Mouse (Mus musculus): Measurements from ENCODE around the gene Rps6kb1.
"Not testable (repeated sequence)": the region's sequence is repeated elsewhere in the genome, so short reads cannot be mapped to it uniquely, and the experiment has no call there.

Gene Rps6kb1

DNA sequence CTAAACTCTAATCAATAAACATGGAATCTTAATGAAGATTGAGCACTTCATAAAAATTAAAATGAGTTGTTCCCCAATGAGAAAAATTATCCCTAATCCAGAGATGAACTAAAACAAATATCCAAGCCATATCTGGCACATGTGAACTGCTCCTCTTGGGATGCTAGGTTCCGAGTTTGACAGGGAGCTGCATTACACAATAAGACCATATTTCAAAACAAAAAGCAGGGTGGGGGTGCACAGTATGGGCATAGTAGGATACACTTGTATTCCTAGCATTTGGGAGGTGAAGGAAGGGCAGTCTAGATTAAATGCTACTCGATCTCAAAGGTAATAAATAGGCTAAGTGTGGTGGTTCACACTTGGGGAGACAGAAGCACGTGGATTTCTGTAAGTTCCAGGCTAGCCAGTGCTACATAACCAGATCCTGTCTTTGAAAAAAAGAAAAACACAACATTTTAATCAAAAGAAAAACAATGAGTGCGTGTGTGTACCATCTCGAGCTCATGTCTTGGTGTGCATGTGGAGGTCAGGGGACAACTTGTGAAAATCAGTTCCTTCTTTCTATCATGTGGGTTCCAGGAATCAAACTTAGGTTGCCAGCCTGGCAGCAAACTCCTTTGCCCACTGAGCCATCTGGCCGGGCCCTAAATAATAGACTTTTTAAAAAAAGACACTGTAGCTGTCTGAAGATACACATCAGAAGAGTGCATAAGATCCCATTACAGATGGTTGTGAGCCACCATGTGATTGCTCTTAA lies 4.7 kb downstream of the Rps6kb1 start:
- DNase-seq: no peak

DNA sequence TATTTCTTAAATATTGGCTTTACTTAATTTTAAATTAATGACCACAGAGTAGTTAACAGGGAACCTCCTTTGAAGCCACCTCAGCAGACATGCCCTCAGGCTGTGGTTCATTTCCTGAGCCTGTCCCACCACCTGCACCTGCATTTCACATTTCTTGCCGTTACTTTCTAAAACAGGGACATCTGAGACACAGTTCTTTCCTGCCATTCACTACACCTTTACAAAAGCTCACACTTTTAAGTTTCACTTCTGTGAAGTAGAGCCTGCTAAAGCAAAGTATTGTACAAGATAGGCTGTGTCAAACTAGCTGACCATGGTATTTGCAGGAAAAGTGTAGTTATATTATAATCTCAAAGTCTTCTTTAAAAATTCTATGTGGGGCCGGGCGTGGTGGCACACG lies 5.8 kb downstream of the Rps6kb1 start:
- no peak for DNase-seq

DNA sequence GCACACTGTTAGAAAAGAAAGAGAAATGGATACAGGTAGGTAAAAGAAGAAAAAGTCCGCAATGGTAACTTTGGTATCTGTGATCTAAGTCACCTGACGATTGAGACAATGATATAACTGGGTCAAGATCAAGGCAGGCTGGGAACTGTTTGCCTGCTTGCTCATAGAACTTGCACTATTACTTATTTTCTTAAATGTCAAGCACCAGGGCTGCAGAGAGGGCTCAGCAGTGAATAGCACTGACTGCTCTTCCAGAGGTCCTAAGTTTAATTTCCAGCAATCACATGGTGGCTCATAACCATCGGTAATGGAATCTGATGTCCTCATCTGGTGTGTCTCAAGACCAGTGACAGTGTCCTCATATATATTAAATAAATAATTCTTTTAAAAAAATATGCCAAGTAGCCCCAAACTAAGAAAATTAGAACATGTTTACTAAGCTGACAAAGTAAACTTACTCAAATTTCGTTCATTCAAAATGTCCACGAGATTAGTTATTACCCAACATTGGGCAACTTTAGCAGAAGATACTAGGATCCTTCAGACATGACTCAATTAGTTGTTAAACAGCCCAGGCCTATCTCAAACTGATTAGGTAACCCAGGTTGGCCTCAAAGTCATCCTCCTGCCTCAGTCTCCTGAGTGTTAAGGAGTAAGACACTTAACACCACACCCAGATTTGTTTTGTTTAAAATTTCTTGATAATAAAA lies 10.2 kb downstream of the Rps6kb1 start:
- no peak for DNase-seq

DNA sequence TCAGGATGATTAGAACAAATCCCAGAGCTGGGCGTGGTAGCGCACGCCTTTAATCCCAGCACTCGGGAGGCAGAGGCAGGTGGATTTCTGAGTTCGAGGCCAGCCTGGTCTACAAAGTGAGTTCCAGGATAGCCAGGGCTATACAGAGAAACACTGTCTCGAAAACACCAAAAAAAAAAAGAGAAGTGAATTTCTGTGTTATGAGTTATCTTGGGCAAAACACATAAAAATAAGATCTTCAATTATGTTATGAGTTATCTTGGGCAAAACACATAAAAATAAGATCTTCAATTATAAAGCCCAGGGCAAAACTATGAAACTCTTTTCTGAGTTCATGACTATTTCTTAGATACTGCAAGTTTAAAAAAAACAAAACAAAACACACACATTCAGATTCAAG lies 11.3 kb downstream of the Rps6kb1 start:
- not testable (repeated sequence) for DNase-seq

DNA sequence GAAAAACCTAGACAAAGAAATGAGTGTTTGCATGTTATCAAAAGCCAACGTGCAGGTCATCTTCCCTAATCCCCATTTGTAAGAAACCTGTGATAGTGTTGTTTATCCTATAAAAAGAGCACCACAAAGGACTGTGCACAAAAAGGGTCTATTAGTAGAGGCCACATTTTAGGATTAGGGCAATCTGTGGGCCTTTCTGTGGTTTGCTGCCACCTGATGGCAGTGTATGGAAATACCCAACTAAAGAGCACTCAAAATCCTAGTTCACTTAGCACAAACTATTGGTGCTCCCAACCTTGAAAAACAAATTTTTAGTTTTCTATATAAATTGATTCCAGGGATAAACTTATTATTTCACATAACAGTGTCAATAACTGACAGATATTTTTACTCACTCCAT lies 11.8 kb downstream of the Rps6kb1 start:
- DNase-seq: peak; percentile 34

DNA sequence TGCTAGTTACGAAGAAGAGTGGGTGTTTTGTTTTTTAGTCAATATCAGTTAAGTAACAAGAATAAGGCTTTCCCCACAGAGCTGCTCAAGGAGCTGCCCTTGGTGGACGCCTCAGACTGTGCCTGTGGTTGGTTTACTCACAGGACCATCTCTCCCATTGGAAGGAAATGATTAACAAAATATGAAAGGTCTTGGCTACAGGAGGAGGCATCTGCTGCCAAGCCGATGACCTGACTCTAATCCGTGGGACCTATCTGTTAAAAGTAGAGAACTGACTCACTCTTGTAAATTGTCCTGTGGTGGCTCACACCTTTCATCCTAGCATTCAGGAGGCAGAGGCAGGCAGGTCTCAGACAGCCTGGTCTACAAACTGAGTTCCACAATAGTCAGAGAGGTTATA lies 17.1 kb downstream of the Rps6kb1 start:
- no peak for DNase-seq

DNA sequence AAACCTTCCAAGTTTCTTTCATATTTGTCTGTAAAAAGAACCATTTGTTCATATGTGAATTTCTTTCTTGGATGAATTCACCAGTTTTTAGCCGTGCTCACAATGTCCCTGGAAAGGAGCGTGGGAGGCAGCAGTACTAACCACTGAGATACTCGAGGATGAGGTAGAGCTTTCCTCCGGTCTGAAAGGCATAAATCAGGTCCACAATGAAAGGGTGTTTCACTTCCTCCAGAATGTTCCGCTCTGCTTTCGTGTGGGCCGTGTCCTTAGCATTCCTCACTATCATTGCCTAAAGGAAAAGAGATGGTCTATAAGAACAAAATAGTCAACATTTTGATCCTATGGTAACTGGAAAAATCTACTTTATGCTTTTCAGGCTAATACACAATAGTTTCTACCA lies 24.9 kb downstream of the Rps6kb1 start:
- no peak for DNase-seq

DNA sequence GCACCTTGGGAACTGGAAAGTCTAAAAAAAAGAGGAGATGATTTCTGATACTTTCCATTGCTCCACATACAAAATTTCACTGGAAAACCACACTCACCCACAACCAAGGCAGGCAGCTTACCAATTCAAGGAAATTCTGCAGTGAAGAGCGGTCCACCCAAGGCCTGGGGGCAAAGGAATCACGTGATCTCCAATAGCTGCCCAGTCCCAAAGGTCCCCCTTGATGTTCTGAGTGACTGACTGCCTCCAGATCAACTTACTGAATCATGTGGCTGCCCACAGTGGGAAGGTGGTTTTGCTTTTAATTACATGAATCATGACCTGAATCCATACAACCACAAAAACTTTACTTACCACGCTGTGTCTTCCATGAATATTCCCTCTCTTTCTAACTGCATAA lies 27.4 kb downstream of the Rps6kb1 start:
- no peak for DNase-seq

DNA sequence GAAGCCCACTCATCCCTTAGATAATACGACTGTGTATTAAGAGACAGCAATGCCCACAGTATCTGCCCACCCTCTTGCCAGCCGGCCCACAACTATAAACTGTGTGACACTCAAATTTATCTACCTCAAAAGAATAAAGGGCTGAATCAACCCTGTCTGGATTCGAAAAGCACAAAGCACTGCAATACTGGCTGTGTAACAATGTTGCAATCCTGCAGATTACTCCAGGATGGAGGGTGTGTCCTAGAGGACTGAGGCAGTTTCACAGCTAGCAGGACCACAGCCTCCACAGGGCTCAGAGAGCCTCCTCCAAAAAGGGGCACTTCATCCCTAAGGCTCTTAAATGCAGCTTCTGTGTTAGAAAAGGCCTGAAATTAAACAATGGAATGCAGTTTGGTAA lies 28.0 kb downstream of the Rps6kb1 start:
- no peak for DNase-seq

DNA sequence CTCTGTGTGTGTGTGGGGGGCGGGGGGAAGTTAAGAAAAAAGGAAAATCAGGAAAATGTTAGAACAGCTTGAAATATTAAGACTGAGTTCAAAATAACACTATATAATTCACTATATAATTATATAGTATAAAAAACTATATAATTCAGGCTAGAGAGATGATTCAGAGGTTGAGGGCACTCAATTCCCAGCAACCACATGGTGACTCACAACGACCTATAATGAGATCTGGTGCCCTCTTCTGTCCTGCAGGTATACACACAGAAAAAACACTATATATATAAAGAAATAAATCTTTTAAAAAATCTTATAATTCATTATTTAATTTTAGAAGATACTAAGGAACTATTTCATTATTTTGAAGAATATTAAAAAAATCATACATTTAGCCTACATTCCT lies 36.6 kb downstream of the Rps6kb1 start:
- no peak for DNase-seq

DNA sequence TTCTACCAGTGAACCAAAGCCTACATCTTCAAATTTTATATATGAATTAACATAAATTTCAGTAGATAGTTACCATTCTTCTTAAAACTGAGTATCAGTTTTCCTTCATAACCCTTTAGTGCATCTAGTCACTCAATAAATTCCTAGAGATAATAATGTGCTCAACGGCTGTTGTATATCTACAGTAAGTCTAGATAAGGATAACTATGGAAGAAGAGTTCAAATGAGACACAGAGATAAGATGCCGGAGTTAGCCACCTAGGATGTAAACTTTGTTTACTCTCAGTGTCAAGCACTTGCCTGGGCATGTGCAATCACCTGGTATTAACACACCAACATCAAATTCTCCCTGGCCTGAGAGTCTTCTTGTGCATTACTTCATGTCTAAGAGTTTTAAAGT lies 37.3 kb downstream of the Rps6kb1 start:
- DNase-seq: no peak

DNA sequence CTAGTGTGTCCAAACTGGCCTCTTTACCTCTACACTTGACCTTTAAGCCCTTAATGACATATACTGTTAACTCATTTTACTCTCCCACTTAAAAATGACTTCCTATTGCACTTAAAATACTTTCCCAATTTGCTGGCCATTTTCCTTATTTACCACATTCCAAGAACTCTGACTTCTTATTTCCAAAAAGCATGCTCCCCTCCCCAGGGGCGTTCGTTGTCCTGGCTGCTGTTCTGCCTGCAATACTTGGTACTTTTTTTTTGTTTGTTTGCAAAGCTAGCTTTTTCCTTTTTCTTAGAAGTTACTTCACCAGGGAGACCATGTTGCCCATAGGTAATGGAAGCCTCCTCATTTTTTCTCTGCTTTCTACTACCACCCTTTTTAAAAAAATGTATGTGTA lies 41.5 kb downstream of the Rps6kb1 start:
- DNase-seq: no peak

DNA sequence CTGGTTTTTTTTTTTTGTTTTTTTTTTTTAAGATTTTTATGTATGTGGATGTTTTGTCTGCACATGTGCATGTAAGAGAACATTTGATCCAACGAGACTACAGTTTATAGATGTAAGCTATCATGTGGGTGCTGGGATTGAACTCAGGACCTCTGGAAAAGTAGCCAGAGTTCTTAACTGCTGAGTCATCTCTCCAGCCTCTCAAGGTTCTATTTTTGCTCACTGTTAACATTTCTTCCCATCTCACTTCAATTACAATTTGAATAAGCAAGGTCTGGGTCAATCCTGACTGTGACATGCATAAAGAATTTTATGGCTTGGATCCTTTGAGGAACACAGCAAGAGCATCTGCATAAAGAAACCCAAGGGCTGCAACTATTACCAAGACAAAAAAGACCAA lies 43.8 kb downstream of the Rps6kb1 start:
- no peak for DNase-seq

DNA sequence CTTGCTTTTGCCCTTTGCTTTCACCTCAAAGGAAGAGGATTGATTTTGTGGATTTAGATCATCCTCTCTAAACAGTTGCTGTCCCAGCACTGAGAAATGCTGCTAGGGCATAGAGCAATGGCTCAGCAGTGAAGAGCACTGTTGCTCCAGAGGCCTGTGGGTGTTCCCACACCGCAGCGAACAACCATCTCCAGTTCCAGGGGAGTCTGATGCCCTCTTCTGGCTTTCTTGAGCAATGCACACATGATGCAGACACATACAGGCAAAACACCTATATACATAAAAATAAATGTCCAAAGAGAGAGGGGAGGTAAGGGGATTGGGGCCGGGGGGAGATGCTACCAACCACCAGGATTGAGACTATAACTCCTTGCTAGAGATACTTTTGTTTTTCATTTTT lies 46.7 kb downstream of the Rps6kb1 start:
- no peak for DNase-seq

DNA sequence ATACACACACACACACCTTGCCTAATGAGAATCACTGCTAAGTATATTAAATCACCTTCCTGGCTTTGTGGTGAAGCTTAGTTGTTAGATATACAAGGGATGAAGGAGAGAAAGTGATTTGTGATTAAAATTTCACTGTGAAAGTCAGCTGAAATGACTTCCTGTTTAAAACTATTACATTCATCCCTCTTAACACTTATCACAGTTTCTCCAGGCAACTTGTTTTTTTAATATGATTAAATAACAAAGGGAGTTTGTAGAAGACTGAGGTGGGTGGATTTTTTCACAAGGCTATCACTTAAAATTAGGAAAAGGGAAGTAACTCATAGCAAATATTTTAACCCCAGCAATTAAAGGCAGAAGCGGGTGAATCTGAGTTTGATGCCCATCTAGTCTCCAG lies 47.2 kb downstream of the Rps6kb1 start:
- no peak for DNase-seq

DNA sequence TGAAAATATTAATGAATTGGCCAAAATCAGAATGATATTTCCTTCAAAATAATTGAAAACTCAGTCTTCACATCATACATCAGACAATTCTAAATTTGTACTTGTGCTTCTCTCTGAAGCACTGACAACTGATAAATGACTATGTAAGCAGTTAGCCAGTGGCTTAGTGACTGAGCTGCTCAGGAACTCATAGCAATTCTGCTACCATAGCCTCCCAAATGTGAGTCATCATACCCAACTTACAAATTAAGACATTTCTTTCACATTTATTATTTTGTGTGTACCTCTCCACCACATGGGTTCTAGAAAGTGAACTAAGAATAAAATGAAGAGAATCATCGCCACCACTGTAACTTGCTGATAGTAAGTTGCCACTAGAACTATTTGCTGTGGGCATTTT lies 53.8 kb downstream of the Rps6kb1 start:
- DNase-seq: no peak

DNA sequence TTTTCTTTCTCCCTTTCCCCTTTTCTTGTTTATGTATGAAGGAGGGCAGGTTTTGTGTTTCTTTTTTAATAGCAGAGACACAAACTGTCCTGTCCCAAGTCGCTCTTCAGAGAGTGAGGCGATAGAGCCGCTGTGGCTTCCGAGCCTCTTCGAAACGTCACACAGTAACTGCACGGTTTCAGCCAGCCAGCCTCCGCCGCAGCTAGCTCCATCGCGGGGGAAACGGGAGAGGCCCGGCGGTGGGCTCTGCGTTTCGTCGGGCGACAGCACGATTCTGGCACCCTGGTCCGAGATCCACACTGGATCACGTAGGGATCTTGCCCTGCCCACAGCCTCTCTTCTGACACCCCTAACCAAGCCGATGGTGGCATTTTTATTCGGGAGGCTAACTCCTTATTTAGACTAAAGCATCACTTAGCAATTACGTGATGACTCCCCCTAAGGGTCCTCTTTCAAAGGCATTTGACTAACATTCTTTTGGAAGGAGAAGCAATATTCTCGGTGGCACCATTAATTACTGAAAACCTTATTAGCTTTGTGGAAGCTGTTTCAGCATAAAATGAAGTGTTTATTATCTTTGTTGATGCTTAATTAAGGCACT lies 59.6 kb downstream of the Rps6kb1 start:
- peak; percentile 47 for DNase-seq

DNA sequence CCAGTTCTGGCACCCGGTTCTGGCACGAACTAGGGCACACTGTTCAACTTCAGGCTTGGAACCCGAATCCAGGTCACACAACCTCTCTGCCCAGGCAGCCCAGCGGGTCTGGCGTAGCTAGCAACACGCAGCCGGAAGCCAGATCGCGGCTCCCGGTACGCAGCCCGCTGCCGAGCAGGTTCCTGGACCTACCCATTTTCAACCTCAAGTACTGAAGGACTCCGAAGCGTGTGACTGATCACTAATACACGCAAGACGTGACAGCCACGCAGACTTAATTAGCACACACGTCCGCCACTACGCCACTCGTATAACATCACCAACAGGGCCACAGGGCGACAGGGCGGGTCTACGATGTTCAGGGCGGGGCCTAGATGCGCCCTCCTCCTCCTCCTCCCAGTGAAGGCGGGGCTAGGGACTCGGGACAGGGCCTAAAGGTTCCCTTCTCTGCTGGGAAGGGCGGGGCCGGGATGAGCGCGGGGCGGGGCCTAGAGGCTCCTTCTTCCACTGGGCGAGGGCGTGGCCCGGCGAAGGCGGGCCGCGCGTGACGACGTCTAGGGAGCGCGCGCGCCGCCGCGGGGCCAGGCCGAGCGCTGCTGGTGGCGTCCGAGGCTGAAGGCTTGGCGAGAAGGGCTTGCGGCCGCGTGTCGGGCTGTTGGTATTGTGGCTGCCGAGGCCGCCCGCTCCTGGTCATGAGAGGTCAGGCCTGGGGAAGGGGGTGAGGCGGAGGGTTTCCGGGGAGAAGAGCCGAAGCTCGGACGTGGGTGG lies 60.3 kb downstream of the Rps6kb1 start, which contains the start of gene Rnft1:
Gene Rnft1 (plus strand): TSS at position 557 of the 768 bp plus-strand sequence.
- DNase-seq: peak; percentile 99

DNA sequence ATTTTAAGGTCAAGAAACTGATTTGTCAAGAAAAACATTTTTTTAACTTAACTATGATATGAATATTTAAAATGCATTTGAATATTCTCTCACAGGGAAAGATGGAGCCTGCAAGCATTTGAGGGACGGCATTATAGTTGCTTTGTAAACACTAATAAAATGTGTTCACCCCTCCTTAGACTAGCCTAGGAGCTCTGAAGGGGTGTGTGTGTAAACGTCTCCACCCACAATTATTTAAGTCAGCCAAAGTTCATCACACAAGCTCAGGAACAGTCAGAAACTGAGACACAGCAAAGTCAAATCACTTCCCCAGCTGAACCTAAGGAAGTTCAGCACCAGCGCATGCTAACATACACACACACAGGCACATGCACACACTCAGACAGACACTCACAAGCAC lies 71.0 kb downstream of the Rps6kb1 start:
- DNase-seq: no peak

DNA sequence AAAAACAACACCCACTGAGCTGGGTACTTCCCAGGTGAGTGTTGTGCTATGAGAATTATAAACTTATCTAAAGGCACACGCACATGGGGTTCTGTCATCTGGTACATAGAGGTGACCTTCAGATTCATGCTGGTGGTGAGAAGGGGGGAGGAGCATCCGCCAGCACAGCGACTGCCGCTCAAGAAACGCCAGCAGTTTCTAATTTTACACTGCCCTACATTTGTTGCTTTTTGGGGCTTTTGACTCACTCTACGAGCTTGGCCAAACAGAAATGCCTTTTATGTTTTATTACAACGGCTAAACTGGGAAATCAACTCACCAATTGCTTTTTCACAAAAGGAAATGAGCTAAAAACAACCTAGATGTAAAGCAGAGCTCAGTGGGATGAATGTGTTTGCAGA lies 71.8 kb downstream of the Rps6kb1 start:
- no peak for DNase-seq

DNA sequence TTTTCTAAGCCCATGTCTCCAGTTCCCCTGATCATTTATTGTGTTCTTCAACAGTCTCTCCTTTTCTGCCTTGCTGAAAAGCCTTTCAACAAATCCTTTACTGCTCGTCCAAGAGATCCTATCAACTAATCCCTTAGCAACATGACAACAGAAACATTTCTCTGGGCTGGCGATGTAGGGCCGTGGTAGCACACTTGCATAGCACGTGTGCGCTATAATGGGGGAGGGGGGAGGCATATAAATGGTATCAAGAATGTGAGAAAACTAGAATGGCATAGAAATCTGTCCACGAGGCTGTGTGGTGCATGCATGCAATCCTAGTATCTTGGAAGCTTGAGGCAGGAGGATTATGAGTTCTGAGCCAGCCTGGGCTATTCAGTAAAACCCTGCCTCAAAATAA lies 72.8 kb downstream of the Rps6kb1 start:
- DNase-seq: no peak

DNA sequence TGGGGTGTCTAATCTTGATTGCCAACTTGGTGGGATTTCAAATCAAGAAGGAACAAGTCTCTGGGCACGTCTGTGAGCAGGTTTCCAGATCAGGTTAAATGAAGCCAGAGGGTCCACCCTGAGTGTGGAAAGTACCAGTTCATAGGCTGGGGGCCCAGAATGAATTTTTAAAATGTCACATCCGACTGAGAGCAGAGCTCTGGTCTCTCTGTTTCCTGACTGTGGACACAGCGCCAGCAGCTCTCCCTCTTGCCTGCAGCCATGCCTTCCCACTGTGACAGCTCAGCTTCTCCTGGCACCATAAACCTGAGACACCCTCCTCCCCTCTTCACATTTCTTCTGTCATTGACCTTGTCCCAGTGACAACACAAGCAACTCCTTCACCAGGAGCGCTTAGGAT lies 75.6 kb downstream of the Rps6kb1 start:
- DNase-seq: no peak

DNA sequence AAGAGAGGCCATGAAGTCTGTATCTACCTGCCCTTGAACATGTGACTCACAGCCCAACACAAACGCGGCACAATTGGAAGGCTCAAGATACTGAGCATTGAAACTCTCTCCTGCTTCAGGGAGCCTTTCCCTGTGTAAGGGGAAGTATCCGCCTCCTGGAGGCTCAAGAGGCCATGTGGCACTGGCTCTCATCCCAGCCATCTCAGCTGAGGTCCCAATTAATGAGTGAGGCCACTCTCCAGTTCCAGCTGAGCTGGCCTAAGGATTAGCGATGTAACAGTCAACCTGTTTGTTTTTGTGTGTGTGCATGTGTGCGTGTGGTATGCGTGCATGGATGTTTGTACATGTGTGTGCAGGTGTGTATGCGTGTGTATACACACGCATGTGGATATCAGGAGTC lies 76.3 kb downstream of the Rps6kb1 start:
- no peak for DNase-seq

DNA sequence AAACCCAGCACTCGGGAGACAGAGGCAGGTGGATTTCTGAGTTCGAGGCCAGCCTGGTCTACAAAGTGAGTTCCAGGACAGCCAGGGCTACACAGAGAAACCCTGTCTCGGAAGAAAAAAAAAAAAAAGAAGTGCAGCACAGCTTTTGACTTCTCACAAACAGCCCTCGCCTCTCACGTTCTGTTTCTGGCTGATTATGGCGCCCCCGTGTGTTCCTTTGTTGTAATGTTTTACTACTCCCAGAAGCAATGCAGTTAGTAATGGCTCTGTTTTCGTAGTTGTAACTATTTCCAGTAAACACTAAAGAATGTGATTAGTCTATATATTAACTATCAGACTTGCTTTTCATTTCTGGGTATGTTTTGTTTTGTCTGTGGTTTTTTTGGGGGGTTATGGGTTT lies 80.3 kb downstream of the Rps6kb1 start:
- peak; percentile 76 for DNase-seq

Measured in lung, postnatal 14 days (tissue).